Mouse (Mus musculus) heart, embryonic 14.5 days (tissue): ENCODE measurements around the gene Khdc1b. TPM values are rescaled to one million over a fixed set of nuclear protein-coding genes. Genes with fewer than 3 reads are reported as not detected.

Experiments used
- ATAC-seq: fragments of 200-750 bp; cut with Nextera tagmentation; 2 replicates; pipeline ENCODE4 v1.8.0; 2017; ENCODE audit warnings: low read depth, moderate TSS enrichment; ENCODE audit not compliant: insufficient number of reproducible peaks, insufficient read depth, low FRiP score
- H3K27ac ChIP-seq, 2 experiments: fragments of 200-500 bp in 1 of 2; fragments of 300-500 bp in 1 of 2; sonication (generic) in 1 of 2; replicated peaks in 1 of 2; 2 replicates each; pipeline ENCODE4 v1.5.1; 2012 to 2014; ENCODE audit warnings: low read depth in 2 of 2, low read length in 2 of 2, control low read depth in 1 of 2, mild to moderate bottlenecking in 1 of 2, mixed read lengths in 1 of 2; ENCODE audit not compliant: control insufficient read depth in 1 of 2, insufficient read depth in 1 of 2
- H3K27me3 ChIP-seq: fragments of 300-500 bp; sonication (generic); 2 replicates; pipeline ENCODE4 v1.6.1; 2014; ENCODE audit warnings: mild to moderate bottlenecking, low read length, control low read depth; ENCODE audit not compliant: control insufficient read depth, insufficient read depth
- H3K36me3 ChIP-seq: fragments of 300-500 bp; sonication (generic); 2 replicates; pipeline ENCODE4 v1.6.1; 2014; ENCODE audit warnings: mild to moderate bottlenecking, control low read depth, low read length, mixed read lengths; ENCODE audit not compliant: control insufficient read depth, insufficient read depth
- H3K4me1 ChIP-seq, 2 experiments: fragments of 200-500 bp in 1 of 2; fragments of 300-500 bp in 1 of 2; sonication (generic) in 1 of 2; 2 replicates each; pipeline ENCODE4 v1.6.1; 2012 to 2014; ENCODE audit warnings: low read length in 2 of 2, control low read depth in 1 of 2, mixed read lengths in 1 of 2; ENCODE audit not compliant: control insufficient read depth in 2 of 2, insufficient read depth in 2 of 2
- H3K4me2 ChIP-seq: fragments of 300-500 bp; sonication (generic); 2 replicates; pipeline ENCODE4 v1.6.1; 2014; ENCODE audit warnings: mild to moderate bottlenecking, low read length
- H3K4me3 ChIP-seq, 2 experiments: fragments of 200-500 bp in 1 of 2; fragments of 300-500 bp in 1 of 2; sonication (generic) in 1 of 2; 2 replicates each; pipeline ENCODE4 v1.5.1; 2012 to 2014; ENCODE audit warnings: low read length in 2 of 2, mild to moderate bottlenecking in 2 of 2, control low read depth in 1 of 2, low read depth in 1 of 2, moderate library complexity in 1 of 2; ENCODE audit not compliant: control insufficient read depth in 1 of 2, insufficient read depth in 1 of 2
- H3K9ac ChIP-seq: fragments of 300-500 bp; sonication (generic); 2 replicates; pipeline ENCODE4 v1.6.1; 2014; ENCODE audit warnings: mild to moderate bottlenecking, low read length
- H3K9me3 ChIP-seq: fragments of 300-500 bp; sonication (generic); 2 replicates; pipeline ENCODE4 v1.6.1; 2016; ENCODE audit warnings: low read length, control low read depth; ENCODE audit not compliant: control insufficient read depth
- WGBS: fragments of 180-500 bp; shearing (Covaris S2); extraction: QIAGEN DNeasy Blood & Tissue Kit; methylation state at CpG from one replicate; pipeline ENCODE4 v1.1.7; 2014; 5-methylcytosine and 5-hydroxymethylcytosine counted together
- polyA plus RNA-seq: library from polyadenylated mRNA; unstranded; fragments of >200 nt; fragmentation: Nextera tagmentation; extraction: Ambion mirVana; gene quantifications from 2 replicates; pipeline ENCODE4 v1.2.1, GENCODE M21; 2014

Gene Khdc1b
- polyA plus RNA-seq, 1 experiment from 2014 or later: not detected

DNA sequence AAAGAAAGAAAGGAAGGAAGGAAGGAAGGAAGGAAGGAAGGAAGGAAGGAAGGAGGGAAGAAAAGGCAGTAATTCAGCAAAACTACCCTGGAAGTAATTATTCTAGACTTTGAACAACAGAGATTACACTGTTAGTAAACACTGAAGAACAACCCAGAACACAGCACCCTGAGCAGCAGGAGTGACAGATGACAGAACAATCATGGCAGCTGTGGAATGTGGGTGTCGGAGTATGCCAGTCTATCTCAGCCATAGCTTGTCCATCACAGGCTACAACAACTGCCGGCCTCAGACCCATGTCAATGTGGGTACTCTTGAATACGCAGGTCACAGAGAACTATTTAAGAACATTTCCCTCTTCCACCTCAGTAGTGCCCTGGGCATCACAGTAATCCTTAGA lies 48.3 kb downstream of the Khdc1b start:
- Histone ChIP-seq H3K36me3 (no peaks in the 10 kb centered on the region), H3K9ac (no peak overlapping the region), H3K9me3 (no peaks in the 10 kb centered on the region), H3K4me1 (no peaks in the 10 kb centered on the region), H3K27me3 (no peaks in the 10 kb centered on the region), H3K4me3 (no peak overlapping the region), H3K4me2 (no peak overlapping the region), H3K27ac (no peak overlapping the region)
- ATAC-seq: no peak
- 75% methylated on average over 3 of the region's 3 CpGs for WGBS

- Histone ChIP-seq H3K27me3 (no peaks in the 10 kb centered on the region), H3K4me1 (no peaks in the 10 kb centered on the region), H3K36me3 (no peaks in the 10 kb centered on the region), H3K27ac (no peak overlapping the region), H3K4me3 (no peak overlapping the region), H3K9me3 (no peaks in the 10 kb centered on the region), H3K4me2 (no peak overlapping the region), H3K9ac (no peak overlapping the region)
- no peak for ATAC-seq
- WGBS: 49% methylated on average over 3 of the region's 3 CpGs
Measured at GRCm38 (mm10) chr1:21434853-21435252, 51.5 kb downstream of the Khdc1b start.

Other genes with a start within 250 kb of the Khdc1b start
- gene Tmem14a, start 165.0 kb upstream of the Khdc1b start, polyA plus RNA-seq: 11.8 and 12.5 TPM in 2 replicates
- 0.38 TPM in 2 replicates for gene Gsta3, start 143.0 kb upstream of the Khdc1b start, polyA plus RNA-seq
- not detected in 2 replicates for gene Khdc1a, start 33.9 kb upstream of the Khdc1b start, polyA plus RNA-seq
- not detected in 2 replicates for gene Khdc1c, start 15.2 kb upstream of the Khdc1b start, polyA plus RNA-seq